Mouse (Mus musculus) lung, postnatal 0 days (tissue): Measurements from ENCODE around the gene Trp53bp2.

Source experiments
- CTCF ChIP-seq: IDR thresholded peaks from 2 replicates; pipeline ENCODE4 v1.5.1; 2016; ENCODE audit warnings: antibody characterized with exemption, mild to moderate bottlenecking
- EP300 ChIP-seq: IDR thresholded peaks from 2 replicates; pipeline ENCODE4 v1.6.1; 2016; ENCODE audit warnings: antibody characterized with exemption, mild to moderate bottlenecking, control low read depth

GRCm38 (mm10) chr1:182500843-182501242 lies 91.9 kb downstream of the Trp53bp2 start:
- TF ChIP-seq CTCF (no peak), EP300 (no peak)
